Mouse (Mus musculus): ENCODE measurements around the gene Zc3h15.

DNA sequence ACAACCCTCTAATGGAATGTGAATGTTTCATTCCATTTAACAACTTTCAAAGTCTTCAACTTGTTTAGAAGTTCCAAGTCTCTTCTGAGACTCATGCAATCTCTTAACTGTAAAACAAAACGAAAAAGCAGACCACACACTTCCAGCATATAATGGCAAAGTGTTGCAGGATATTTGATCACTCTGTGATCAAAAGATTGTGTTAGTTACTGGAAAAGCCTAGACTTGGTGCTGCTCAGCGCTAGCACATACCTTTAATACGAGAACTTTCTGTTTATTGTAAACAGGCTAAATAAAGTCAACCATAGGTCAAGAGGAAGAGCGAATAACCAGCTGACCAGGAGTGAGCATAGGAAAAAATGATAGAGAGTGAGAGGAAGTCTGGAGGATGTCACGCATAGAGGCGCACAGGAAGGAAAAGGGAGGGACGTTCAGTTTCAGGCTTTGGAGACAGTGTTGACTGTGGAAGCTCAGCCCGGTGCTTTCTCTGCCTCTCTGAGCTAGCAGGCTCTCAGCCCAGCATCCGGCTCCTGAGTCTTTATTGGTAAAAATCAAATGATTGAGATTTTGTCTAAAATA lies 61.4 kb downstream of the Zc3h15 start:
- no peak for TF ChIP-seq CTCF (IDR thresholded peaks at IDR 0.05; ENCODE audit: extremely low read depth, insufficient read length, insufficient replicate concordance, low read depth, low read length)
- TF ChIP-seq POLR2A (IDR thresholded peaks at IDR 0.05; ENCODE audit: low read depth, low read length): no peak

Data from small intestine, adult 2 months (tissue).